Mouse (Mus musculus) small intestine, adult 2 months (tissue): Measurements from ENCODE around the gene Olfr705.

Source experiments
- CTCF ChIP-seq: fragments of 200-500 bp; IDR thresholded peaks from 2 replicates; pipeline ENCODE4 v1.5.1; 2012; ENCODE audit warnings: low read depth, mild to moderate bottlenecking, control low read depth, inconsistent platforms, low read length, moderate library complexity, mixed read lengths; ENCODE audit not compliant: insufficient replicate concordance, insufficient read length; ENCODE audit errors: extremely low read depth
- POLR2A ChIP-seq: fragments of 200-500 bp; IDR thresholded peaks from 2 replicates; pipeline ENCODE4 v1.6.1; 2012; ENCODE audit warnings: low read depth, mild to moderate bottlenecking, control low read depth, inconsistent platforms, low read length, moderate library complexity

GRCm38 (mm10) chr7:106843060-106843459, 33.6 kb downstream of the Olfr705 start, which contains the start of gene Olfr703:
- TF ChIP-seq CTCF (no peak), POLR2A (no peak)
